Mouse (Mus musculus): ENCODE measurements around the gene Apba1. TPM values are rescaled to one million over a fixed set of nuclear protein-coding genes. Genes with fewer than 3 reads are reported as not detected.

Apba1 gene
- polyA plus RNA-seq, 1 experiment from 2014 or later, result 0.10 TPM

- Histone ChIP-seq H3K27me3 (replicated peaks; ENCODE audit: control insufficient read depth, insufficient read depth, low read length) (no peaks in the 10 kb centered on the region), H3K9ac (ENCODE audit: low read depth, low read length) (no peak overlapping the region), H3K4me1 (replicated peaks; ENCODE audit: control insufficient read depth, insufficient read depth, low read length) (no peaks in the 10 kb centered on the region), H3K4me3 (ENCODE audit: low read depth, low read length) (no peak overlapping the region), H3K27ac (ENCODE audit: low read depth, low read length) (no peak overlapping the region), H3K36me3 (ENCODE audit: control insufficient read depth, insufficient read depth, low read length) (no peaks in the 10 kb centered on the region), H3K4me2 (no peak overlapping the region), H3K9me3 (ENCODE audit: control insufficient read depth, low read length) (no peaks in the 10 kb centered on the region)
- ATAC-seq (replicated peaks; ENCODE audit: low FRiP score) (no peak), DNase-seq (ENCODE audit: low spot score) (no peak)
- WGBS, result 84% methylated on average over 8 of the region's 8 CpGs
Observed at GRCm38 (mm10) chr19:23920220-23920544, 161.5 kb downstream of the Apba1 start.

GRCm38 (mm10) chr19:23922601-23923000 is 163.9 kb downstream of the Apba1 start:
- H3K9me3 ChIP-seq (ENCODE audit: control insufficient read depth, low read length), result no peaks in the 10 kb centered on the region
- 89% methylated on average over 9 of the region's 9 CpGs for WGBS

GRCm38 (mm10) chr19:23924057-23924456 is 165.4 kb downstream of the Apba1 start:
- no peaks in the 10 kb centered on the region for H3K36me3 ChIP-seq (ENCODE audit: control insufficient read depth, insufficient read depth, low read length)
- H3K4me1 ChIP-seq (replicated peaks; ENCODE audit: control insufficient read depth, insufficient read depth, low read length), result no peaks in the 10 kb centered on the region
- H3K27ac ChIP-seq (ENCODE audit: low read depth, low read length), result no peak overlapping the region
- no peaks in the 10 kb centered on the region for H3K27me3 ChIP-seq (replicated peaks; ENCODE audit: control insufficient read depth, insufficient read depth, low read length)
- H3K4me2 ChIP-seq, result no peak overlapping the region
- WGBS, result 71% methylated on average over 6 of the region's 6 CpGs
- no peaks in the 10 kb centered on the region for H3K9me3 ChIP-seq (ENCODE audit: control insufficient read depth, low read length)
- ATAC-seq (replicated peaks; ENCODE audit: low FRiP score) (no peak), DNase-seq (ENCODE audit: low spot score) (no peak)
- H3K4me3 ChIP-seq (ENCODE audit: low read depth, low read length), result no peak overlapping the region
- H3K9ac ChIP-seq (ENCODE audit: low read depth, low read length), result no peak overlapping the region

More at GRCm38 (mm10) chr19:23922601-23923000, 163.9 kb downstream of the Apba1 start:
- Histone ChIP-seq H3K9ac (ENCODE audit: low read depth, low read length) (no peak overlapping the region), H3K4me2 (no peak overlapping the region), H3K27ac (ENCODE audit: low read depth, low read length) (no peak overlapping the region), H3K4me1 (replicated peaks; ENCODE audit: control insufficient read depth, insufficient read depth, low read length) (no peaks in the 10 kb centered on the region), H3K4me3 (ENCODE audit: low read depth, low read length) (no peak overlapping the region), H3K27me3 (replicated peaks; ENCODE audit: control insufficient read depth, insufficient read depth, low read length) (no peaks in the 10 kb centered on the region), H3K36me3 (ENCODE audit: control insufficient read depth, insufficient read depth, low read length) (no peaks in the 10 kb centered on the region)
- ATAC-seq (replicated peaks; ENCODE audit: low FRiP score) (no peak), DNase-seq (ENCODE audit: low spot score) (no peak)

GRCm38 (mm10) chr19:23924791-23925190 is 166.1 kb downstream of the Apba1 start:
- no peaks in the 10 kb centered on the region for H3K36me3 ChIP-seq (ENCODE audit: control insufficient read depth, insufficient read depth, low read length)

GRCm38 (mm10) chr19:23925541-23925940 is 166.9 kb downstream of the Apba1 start:
- no peak overlapping the region for H3K4me2 ChIP-seq
- no peak for ATAC-seq (replicated peaks; ENCODE audit: low FRiP score)

More at GRCm38 (mm10) chr19:23924791-23925190, 166.1 kb downstream of the Apba1 start:
- ATAC-seq (replicated peaks; ENCODE audit: low FRiP score) (no peak), DNase-seq (ENCODE audit: low spot score) (no peak)
- Histone ChIP-seq H3K9ac (ENCODE audit: low read depth, low read length) (no peak overlapping the region), H3K4me2 (no peak overlapping the region), H3K27me3 (replicated peaks; ENCODE audit: control insufficient read depth, insufficient read depth, low read length) (no peaks in the 10 kb centered on the region), H3K27ac (ENCODE audit: low read depth, low read length) (no peak overlapping the region), H3K4me1 (replicated peaks; ENCODE audit: control insufficient read depth, insufficient read depth, low read length) (no peaks in the 10 kb centered on the region), H3K9me3 (ENCODE audit: control insufficient read depth, low read length) (no peaks in the 10 kb centered on the region), H3K4me3 (ENCODE audit: low read depth, low read length) (no peak overlapping the region)
- WGBS, result 83% methylated on average over 9 of the region's 9 CpGs

GRCm38 (mm10) chr19:23930826-23931225 is 172.1 kb downstream of the Apba1 start:
- Histone ChIP-seq H3K27me3 (replicated peaks; ENCODE audit: control insufficient read depth, insufficient read depth, low read length) (no peaks in the 10 kb centered on the region), H3K4me1 (replicated peaks; ENCODE audit: control insufficient read depth, insufficient read depth, low read length) (no peaks in the 10 kb centered on the region), H3K4me3 (ENCODE audit: low read depth, low read length) (no peak overlapping the region), H3K36me3 (ENCODE audit: control insufficient read depth, insufficient read depth, low read length) (no peaks in the 10 kb centered on the region), H3K9me3 (ENCODE audit: control insufficient read depth, low read length) (no peaks in the 10 kb centered on the region), H3K27ac (ENCODE audit: low read depth, low read length) (no peak overlapping the region), H3K4me2 (no peak overlapping the region), H3K9ac (ENCODE audit: low read depth, low read length) (no peak overlapping the region)
- WGBS, result 90% methylated on average over 5 of the region's 5 CpGs
- ATAC-seq (replicated peaks; ENCODE audit: low FRiP score) (no peak), DNase-seq (ENCODE audit: low spot score) (no peak)

More at GRCm38 (mm10) chr19:23925541-23925940, 166.9 kb downstream of the Apba1 start:
- Histone ChIP-seq H3K27me3 (replicated peaks; ENCODE audit: control insufficient read depth, insufficient read depth, low read length) (no peaks in the 10 kb centered on the region), H3K4me3 (ENCODE audit: low read depth, low read length) (no peak overlapping the region), H3K9me3 (ENCODE audit: control insufficient read depth, low read length) (no peaks in the 10 kb centered on the region), H3K4me1 (replicated peaks; ENCODE audit: control insufficient read depth, insufficient read depth, low read length) (no peaks in the 10 kb centered on the region), H3K9ac (ENCODE audit: low read depth, low read length) (no peak overlapping the region), H3K27ac (ENCODE audit: low read depth, low read length) (no peak overlapping the region), H3K36me3 (ENCODE audit: control insufficient read depth, insufficient read depth, low read length) (no peaks in the 10 kb centered on the region)
- no peak for DNase-seq (ENCODE audit: low spot score)
- 85% methylated on average over 5 of the region's 5 CpGs for WGBS

- no peak overlapping the region for H3K4me3 ChIP-seq (ENCODE audit: low read depth, low read length)
- DNase-seq (ENCODE audit: low spot score), result no peak
- H3K9me3 ChIP-seq (ENCODE audit: control insufficient read depth, low read length), result no peaks in the 10 kb centered on the region
- no peak overlapping the region for H3K9ac ChIP-seq (ENCODE audit: low read depth, low read length)
- ATAC-seq (replicated peaks; ENCODE audit: low FRiP score), result no peak
- H3K4me1 ChIP-seq (replicated peaks; ENCODE audit: control insufficient read depth, insufficient read depth, low read length), result no peaks in the 10 kb centered on the region
- H3K27me3 ChIP-seq (replicated peaks; ENCODE audit: control insufficient read depth, insufficient read depth, low read length), result no peaks in the 10 kb centered on the region; the same call in 1 of the 2 replicates
- WGBS, result 82% methylated on average over 12 of the region's 12 CpGs
- no peak overlapping the region for H3K4me2 ChIP-seq
- H3K36me3 ChIP-seq (ENCODE audit: control insufficient read depth, insufficient read depth, low read length), result no peaks in the 10 kb centered on the region
- no peak overlapping the region for H3K27ac ChIP-seq (ENCODE audit: low read depth, low read length)
Observed at GRCm38 (mm10) chr19:23941422-23941949, 182.8 kb downstream of the Apba1 start.

GRCm38 (mm10) chr19:23942886-23943285 is 184.2 kb downstream of the Apba1 start:
- Histone ChIP-seq H3K36me3 (ENCODE audit: control insufficient read depth, insufficient read depth, low read length) (no peaks in the 10 kb centered on the region), H3K4me1 (replicated peaks; ENCODE audit: control insufficient read depth, insufficient read depth, low read length) (no peaks in the 10 kb centered on the region), H3K27me3 (replicated peaks; ENCODE audit: control insufficient read depth, insufficient read depth, low read length) (no peaks in the 10 kb centered on the region; the same call in 1 of the 2 replicates), H3K9ac (ENCODE audit: low read depth, low read length) (no peak overlapping the region), H3K4me2 (no peak overlapping the region), H3K9me3 (ENCODE audit: control insufficient read depth, low read length) (no peaks in the 10 kb centered on the region), H3K27ac (ENCODE audit: low read depth, low read length) (no peak overlapping the region), H3K4me3 (ENCODE audit: low read depth, low read length) (no peak overlapping the region)
- ATAC-seq (replicated peaks; ENCODE audit: low FRiP score), result no peak
- 68% methylated on average over 7 of the region's 7 CpGs for WGBS
- DNase-seq (ENCODE audit: low spot score), result no peak

- no peaks in the 10 kb centered on the region for H3K4me1 ChIP-seq (replicated peaks; ENCODE audit: control insufficient read depth, insufficient read depth, low read length)
- DNase-seq (ENCODE audit: low spot score), result no peak
- no peak overlapping the region for H3K4me3 ChIP-seq (ENCODE audit: low read depth, low read length)
- H3K27ac ChIP-seq (ENCODE audit: low read depth, low read length), result no peak overlapping the region
- H3K9me3 ChIP-seq (ENCODE audit: control insufficient read depth, low read length), result no peaks in the 10 kb centered on the region
- 73% methylated on average over 6 of the region's 6 CpGs for WGBS
- H3K36me3 ChIP-seq (ENCODE audit: control insufficient read depth, insufficient read depth, low read length), result no peaks in the 10 kb centered on the region
- H3K9ac ChIP-seq (ENCODE audit: low read depth, low read length), result no peak overlapping the region
- no peaks in the 10 kb centered on the region for H3K27me3 ChIP-seq (replicated peaks; ENCODE audit: control insufficient read depth, insufficient read depth, low read length)
- no peak for ATAC-seq (replicated peaks; ENCODE audit: low FRiP score)
- no peak overlapping the region for H3K4me2 ChIP-seq
Observed at GRCm38 (mm10) chr19:23946026-23946685, 187.5 kb downstream of the Apba1 start.
